Mouse (Mus musculus) kidney, postnatal 0 days (tissue): ENCODE results near the gene Scyl1. TPM values are rescaled to one million over a fixed set of nuclear protein-coding genes. Genes with fewer than 3 reads are reported as not detected.

Experiments
- ATAC-seq: fragments of 200-750 bp; cut with Nextera tagmentation; replicated peaks from 2 replicates; pipeline ENCODE4 v1.8.0; 2017; ENCODE audit warnings: low read depth, moderate number of reproducible peaks, moderate TSS enrichment, moderate library complexity; ENCODE audit not compliant: low FRiP score
- DNase-seq: peaks from one replicate; pipeline ENCODE4 v3.0.0-alpha.2; 2016; ENCODE audit warnings: low spot score
- H3K27ac ChIP-seq: fragments of 300-500 bp; sonication (generic); 2 replicates; pipeline ENCODE4 v1.5.1; 2014; ENCODE audit warnings: mild to moderate bottlenecking
- H3K27me3 ChIP-seq: fragments of 300-500 bp; sonication (generic); 2 replicates; pipeline ENCODE4 v1.6.1; 2014; ENCODE audit warnings: low read length, mixed read lengths; ENCODE audit not compliant: insufficient read depth
- H3K36me3 ChIP-seq: fragments of 300-500 bp; sonication (generic); 2 replicates; pipeline ENCODE4 v1.6.1; 2014; ENCODE audit warnings: low read length, mixed read lengths; ENCODE audit not compliant: insufficient read depth
- H3K4me1 ChIP-seq: fragments of 300-500 bp; sonication (generic); replicated peaks from 2 replicates; pipeline ENCODE4 v1.6.1; 2014; ENCODE audit warnings: antibody characterized with exemption, low read length, mixed read lengths; ENCODE audit not compliant: insufficient read depth
- H3K4me2 ChIP-seq: fragments of 300-500 bp; sonication (generic); 2 replicates; pipeline ENCODE4 v1.6.1; 2014; ENCODE audit warnings: mild to moderate bottlenecking, low read length, moderate library complexity, mixed read lengths
- H3K4me3 ChIP-seq: fragments of 300-500 bp; sonication (generic); replicated peaks from 2 replicates; pipeline ENCODE4 v1.5.1; 2014; ENCODE audit warnings: low read depth, low read length
- H3K9ac ChIP-seq: fragments of 300-500 bp; sonication (generic); 2 replicates; pipeline ENCODE4 v1.6.1; 2014; ENCODE audit warnings: low read depth, low read length
- H3K9me3 ChIP-seq: fragments of 300-500 bp; sonication (generic); replicated peaks from 2 replicates; pipeline ENCODE4 v1.6.1; 2016; ENCODE audit warnings: low read length, inconsistent platforms, mixed read lengths
- CTCF ChIP-seq: IDR thresholded peaks from 2 replicates; pipeline ENCODE4 v1.5.1; 2016; ENCODE audit warnings: antibody characterized with exemption, low read depth, mild to moderate bottlenecking, moderate library complexity
- WGBS: fragments of 180-500 bp; shearing (Covaris S2); extraction: QIAGEN DNeasy Blood & Tissue Kit; methylation state at CpG from one replicate; pipeline ENCODE4 v1.1.7; 2014; 5-methylcytosine and 5-hydroxymethylcytosine counted together
- polyA plus RNA-seq: library from polyadenylated mRNA; unstranded; fragments of >200 nt; fragmentation: Nextera tagmentation; extraction: Ambion mirVana; gene quantifications from 2 replicates; pipeline ENCODE4 v1.2.1, GENCODE M21; 2015

The Scyl1 gene
- polyA plus RNA-seq, 1 experiment from 2014 or later, result 63.5 TPM

- Histone ChIP-seq H3K4me1 (peaks cover 22% of the 10 kb centered on the region), H3K27me3 (no peaks in the 10 kb centered on the region), H3K36me3 (peaks cover 34% of the 10 kb centered on the region), H3K4me2 (peak overlapping the region; percentile 65), H3K27ac (peak overlapping the region; percentile 100), H3K9me3 (no peaks in the 10 kb centered on the region), H3K9ac (peak overlapping the region; percentile 95), H3K4me3 (peak overlapping the region; percentile 84)
- DNase-seq, result peak; percentile 47
- ATAC-seq, result no peak
- no peak for TF ChIP-seq CTCF
- under 1% methylated on average over 10 of the region's 10 CpGs for WGBS
Observed at GRCm38 (mm10) chr19:5799566-5800349, 28.5 kb upstream of the Scyl1 start.

GRCm38 (mm10) chr19:5798700-5799479 is 27.7 kb upstream of the Scyl1 start:
- peak overlapping the region; percentile 48 for H3K27ac ChIP-seq
- peak overlapping the region; percentile 84 for H3K4me3 ChIP-seq
- H3K4me2 ChIP-seq, result peak overlapping the region; percentile 65
- H3K9me3 ChIP-seq, result no peaks in the 10 kb centered on the region
- peaks cover 13% of the 10 kb centered on the region for H3K4me1 ChIP-seq
- 0% methylated on average over 7 of the region's 7 CpGs for WGBS
- ATAC-seq (no peak), DNase-seq (peak; percentile 54)
- H3K27me3 ChIP-seq, result no peaks in the 10 kb centered on the region
- H3K36me3 ChIP-seq, result peaks cover 34% of the 10 kb centered on the region
- TF ChIP-seq CTCF, result no peak
- H3K9ac ChIP-seq, result peak overlapping the region; percentile 63

DNA sequence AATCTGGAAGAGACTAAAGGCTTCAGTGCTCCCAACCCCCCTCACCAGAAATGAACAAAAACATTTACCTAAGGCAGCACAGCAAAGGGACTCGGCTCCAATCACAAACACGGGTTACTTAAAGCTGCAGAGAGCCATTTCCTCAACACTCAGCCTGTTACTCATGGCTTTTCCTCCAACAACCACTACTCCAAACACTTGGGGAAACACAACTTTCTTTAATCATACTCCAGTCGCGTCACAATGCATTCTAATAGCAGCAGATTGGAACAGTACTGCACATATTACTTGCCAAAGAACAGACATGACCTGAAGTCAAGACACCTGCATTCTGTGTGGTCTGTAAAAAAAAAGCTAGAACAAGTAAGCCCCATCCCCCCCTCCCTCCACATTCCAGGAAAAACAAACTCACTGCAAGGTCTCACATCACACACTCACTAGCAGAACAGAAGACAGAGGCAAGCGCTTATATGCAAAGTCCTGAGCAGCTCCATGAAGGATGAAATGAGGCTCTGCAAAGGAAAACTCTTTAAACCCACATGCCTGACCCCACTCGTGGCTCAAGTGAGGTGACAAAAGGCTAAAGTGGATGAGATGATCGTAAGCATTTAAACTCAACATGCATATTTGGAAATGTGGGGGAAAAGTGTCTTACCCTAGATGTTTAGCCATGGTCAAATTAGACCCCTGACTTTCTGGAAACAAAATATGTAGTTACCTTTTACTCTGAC is 26.3 kb upstream of the Scyl1 start:
- WGBS, result 4% methylated on average over 7 of the region's 7 CpGs
- peak overlapping the region; percentile 21; the same call in 1 of the 2 replicates for H3K27ac ChIP-seq
- H3K9me3 ChIP-seq, result no peaks in the 10 kb centered on the region

DNA sequence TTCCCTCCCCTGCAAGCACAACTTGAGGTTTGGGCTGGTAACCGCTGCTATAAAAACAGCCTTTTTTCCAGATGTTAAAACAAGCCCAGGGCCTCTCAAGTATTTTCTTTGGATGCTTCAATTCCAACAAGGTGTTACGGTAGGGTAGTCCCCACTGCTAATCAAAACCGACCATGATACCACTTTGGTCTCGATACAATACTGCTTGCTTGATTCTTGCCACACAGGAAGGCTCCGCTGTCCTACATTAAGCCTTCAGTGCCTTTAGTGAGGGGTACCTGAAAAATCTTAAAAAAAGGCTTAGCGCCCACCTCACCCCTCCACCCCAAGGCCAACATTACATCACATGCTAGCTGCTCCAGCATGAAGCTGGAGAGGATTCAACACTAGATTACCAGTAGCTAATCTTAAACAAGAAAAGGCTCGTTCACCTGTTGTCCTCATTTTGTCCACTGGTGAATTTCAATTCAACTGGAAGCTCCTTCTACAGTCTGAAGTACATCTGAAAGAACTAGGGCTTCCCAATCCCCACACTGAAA is 25.4 kb upstream of the Scyl1 start:
- Histone ChIP-seq H3K9ac (peak overlapping the region; percentile 58), H3K4me1 (peaks cover 12% of the 10 kb centered on the region), H3K4me3 (peak overlapping the region; percentile 84), H3K27ac (peak overlapping the region; percentile 57; the same call in 1 of the 2 replicates), H3K36me3 (peaks cover 34% of the 10 kb centered on the region), H3K27me3 (no peaks in the 10 kb centered on the region), H3K9me3 (no peaks in the 10 kb centered on the region), H3K4me2 (peak overlapping the region; percentile 65)
- no peak for ATAC-seq
- WGBS, result 26% methylated on average over 7 of the region's 7 CpGs
- TF ChIP-seq CTCF, result no peak
- DNase-seq, result no peak

More for the DNA sequence above, 26.3 kb upstream of the Scyl1 start:
- H3K4me2 ChIP-seq, result peak overlapping the region; percentile 65
- H3K27me3 ChIP-seq, result no peaks in the 10 kb centered on the region
- H3K4me3 ChIP-seq, result peak overlapping the region; percentile 84
- H3K4me1 ChIP-seq, result peaks cover 12% of the 10 kb centered on the region
- ATAC-seq, result no peak
- TF ChIP-seq CTCF, result no peak
- peak overlapping the region; percentile 58 for H3K9ac ChIP-seq
- H3K36me3 ChIP-seq, result peaks cover 34% of the 10 kb centered on the region
- DNase-seq, result peak; percentile 67

DNA sequence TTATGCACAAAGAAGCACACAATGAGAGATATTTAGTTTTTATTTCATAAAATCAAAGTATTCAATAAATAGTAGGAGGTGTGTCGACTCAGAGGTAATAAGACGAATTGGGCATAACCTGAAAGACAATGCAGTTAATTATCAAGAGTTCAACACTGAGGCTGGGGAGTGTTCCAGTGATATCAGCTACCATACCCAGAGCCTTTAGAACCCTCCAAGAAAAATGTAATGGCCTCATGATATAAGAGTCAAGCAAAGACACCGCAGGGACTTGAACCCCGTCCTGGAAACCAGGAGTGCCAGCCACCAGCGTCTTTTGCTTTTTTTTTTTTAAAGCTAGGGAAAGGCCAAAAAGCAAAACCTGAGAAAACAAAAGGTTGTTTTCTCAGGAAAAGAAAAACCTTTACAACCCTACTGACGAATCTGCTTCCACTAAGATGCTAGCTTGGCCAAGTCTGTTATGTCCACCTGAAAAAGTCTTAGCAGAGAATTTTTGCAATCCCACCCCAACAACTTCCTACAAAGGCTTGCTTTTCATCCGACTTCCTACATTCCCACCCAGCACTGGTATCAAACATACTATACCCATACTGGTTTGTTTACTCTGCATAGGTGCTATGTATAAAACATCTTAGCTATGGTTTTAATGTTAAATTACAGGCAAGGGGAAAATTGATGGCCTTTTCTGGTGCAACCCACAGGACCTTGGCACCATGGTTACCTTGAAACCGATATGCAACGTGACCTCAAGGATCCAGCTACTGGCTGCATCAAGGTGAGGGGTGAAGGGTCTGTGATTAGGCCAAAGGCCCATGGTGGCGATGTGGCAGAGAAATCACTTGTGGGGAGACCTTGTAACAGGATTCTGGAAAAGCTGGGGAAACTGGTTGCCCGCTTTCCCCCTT is 24.7 kb upstream of the Scyl1 start:
- ATAC-seq (no peak), DNase-seq (no peak)
- TF ChIP-seq CTCF, result no peak
- Histone ChIP-seq H3K9me3 (no peaks in the 10 kb centered on the region), H3K9ac (peak overlapping the region; percentile 58), H3K36me3 (peaks cover 34% of the 10 kb centered on the region), H3K4me3 (peak overlapping the region; percentile 84), H3K4me1 (peaks cover 12% of the 10 kb centered on the region), H3K27ac (peak overlapping the region; percentile 57), H3K4me2 (peak overlapping the region; percentile 65), H3K27me3 (no peaks in the 10 kb centered on the region)
- WGBS, result 37% methylated on average over 11 of the region's 11 CpGs
